Mouse (Mus musculus) gastrocnemius, postnatal 36 days (tissue): ENCODE results near the gene Gm28308. TPM values are rescaled to one million over a fixed set of nuclear protein-coding genes. Genes with fewer than 3 reads are reported as not detected.

ENCODE experiments used
- DNase-seq, 2 experiments: peaks; one replicate each; pipeline ENCODE4 v3.0.0; 2022
- intact Hi-C: fragments of 180-260 bp; cut with DNase I; formaldehyde crosslinking; loops from one replicate; pipeline ENCODE4 v1.15.1; 2025
- microRNA-seq, 2 experiments: library from miRNA; unstranded; fragments of <30 nt; microRNA quantifications; one replicate each; pipeline ENCODE4 v1.2.0; 2021
- total RNA-seq, 2 experiments: library from RNA; stranded (reverse); gene quantifications; 2 replicates each; pipeline ENCODE4 v1.2.3; 2021

Gene Gm28308
- total RNA-seq, 2 experiments from 2014 or later = 0.71 TPM; not detected in 1

- intact Hi-C loops = no loop called here
- DNase-seq = no peak
Measured at GRCm38 (mm10) chr6:52150401-52150966, 62.7 kb downstream of the Gm28308 start.

- no peak for DNase-seq
- intact Hi-C loops = no loop called here
Measured at GRCm38 (mm10) chr6:52139115-52139514, 74.0 kb downstream of the Gm28308 start.

- intact Hi-C loops = no loop called here
Measured at GRCm38 (mm10) chr6:52138576-52138975, 74.6 kb downstream of the Gm28308 start.

GRCm38 (mm10) chr6:52137841-52138535 is 75.2 kb downstream of the Gm28308 start:
- DNase-seq = no peak
- intact Hi-C loops = no loop called here

More at GRCm38 (mm10) chr6:52138576-52138975, 74.6 kb downstream of the Gm28308 start:
- no peak for DNase-seq

- DNase-seq = no peak
- intact Hi-C loops = no loop called here
Measured at GRCm38 (mm10) chr6:52123673-52124072, 89.5 kb downstream of the Gm28308 start.

GRCm38 (mm10) chr6:52121173-52121572 is 92.0 kb downstream of the Gm28308 start:
- intact Hi-C loops = no loop called here
- DNase-seq = no peak

GRCm38 (mm10) chr6:52118903-52119635 is 94.1 kb downstream of the Gm28308 start:
- no peak for DNase-seq
- intact Hi-C loops = no loop called here

- no peak for DNase-seq
Measured at GRCm38 (mm10) chr6:52115899-52116298, 97.2 kb downstream of the Gm28308 start.

More at GRCm38 (mm10) chr6:52115899-52116298, 97.2 kb downstream of the Gm28308 start:
- intact Hi-C loops = no loop called here

Small RNA genes lying within 50 kb of the gene (microRNA-seq; reads per million reads assigned to microRNA genes)
- 9,027 to 9,576 reads per million in 2 experiments for gene Mir196b

Other genes with a start within 250 kb of the Gm28308 start
- 1 to 10 TPM; 2.1 to 3.6 TPM for gene Skap2, start 200.8 kb downstream of the Gm28308 start, total RNA-seq
- gene Hoxa1, start 55.0 kb downstream of the Gm28308 start, total RNA-seq = under 1 TPM; 0.13 to 0.15 TPM
- gene Hoxa2, start 48.5 kb downstream of the Gm28308 start, total RNA-seq = under 1 TPM in 1 of 2 experiments, not detected in 1; 0.22 TPM
- gene 5730596B20Rik, start 35.8 kb downstream of the Gm28308 start, total RNA-seq = not detected
- gene Hoxa4, start 21.6 kb downstream of the Gm28308 start, total RNA-seq = 1 to 10 TPM; 2.0 TPM
- 1 to 10 TPM; 1.6 to 2.0 TPM for gene Hoxa5, start 8.8 kb downstream of the Gm28308 start, total RNA-seq
- 1 to 10 TPM; 1.3 to 1.8 TPM for gene Hoxa6, start 4.6 kb downstream of the Gm28308 start, total RNA-seq
- gene Hoxa3, start within 50 bp of the Gm28308 start, total RNA-seq = 1 to 10 TPM; 1.9 to 2.2 TPM
- 1 to 10 TPM; 3.7 to 4.0 TPM for gene Hoxa7, start 8.5 kb upstream of the Gm28308 start, total RNA-seq
- 1 to 10 TPM; 3.9 to 6.8 TPM for gene Hoxa9, start 17.8 kb upstream of the Gm28308 start, total RNA-seq
- 10 to 100 TPM; 13.6 to 16.9 TPM for gene Hoxa10, start 27.5 kb upstream of the Gm28308 start, total RNA-seq
- gene Hoxa11, start 32.5 kb upstream of the Gm28308 start, total RNA-seq = 1 to 10 TPM; 2.0 to 2.7 TPM
- 1 to 10 TPM; 2.4 to 3.6 TPM for gene Hoxa13, start 47.5 kb upstream of the Gm28308 start, total RNA-seq
- gene Evx1, start 100.2 kb upstream of the Gm28308 start, total RNA-seq = not detected